Mouse (Mus musculus) inflammation-experienced regulatory T-cells, adult 6 months (primary cell): ENCODE measurements around the gene Ebf3. TPM values are rescaled to one million over a fixed set of nuclear protein-coding genes. Genes with fewer than 3 reads are reported as not detected.

Experiments used
- ATAC-seq: one replicate; pipeline ENCODE4 v1.8.0; 2017
- polyA plus RNA-seq, 3 experiments: library from polyadenylated mRNA; unstranded; fragments of 100-300 nt; shearing (Covaris generic); gene quantifications; one replicate each; pipeline ENCODE4 v1.2.1; 2017

Gene Ebf3
- polyA plus RNA-seq, 3 experiments from 2014 or later: not detected

GRCm38 (mm10) chr7:137272252-137272651 lies 42.0 kb downstream of the Ebf3 start:
- ATAC-seq: no peak

GRCm38 (mm10) chr7:137268452-137269155 lies 45.6 kb downstream of the Ebf3 start:
- no peak for ATAC-seq

- ATAC-seq: no peak
Observed at GRCm38 (mm10) chr7:137267441-137267840, 46.8 kb downstream of the Ebf3 start.

GRCm38 (mm10) chr7:137266575-137266974 lies 47.7 kb downstream of the Ebf3 start:
- ATAC-seq: no peak

- ATAC-seq: no peak
Observed at GRCm38 (mm10) chr7:137262330-137262729, 51.9 kb downstream of the Ebf3 start.

GRCm38 (mm10) chr7:137246213-137246872 lies 67.9 kb downstream of the Ebf3 start:
- no peak for ATAC-seq

- ATAC-seq: no peak
Observed at GRCm38 (mm10) chr7:137244839-137245238, 69.4 kb downstream of the Ebf3 start.

- ATAC-seq: no peak
Observed at GRCm38 (mm10) chr7:137240481-137240880, 73.8 kb downstream of the Ebf3 start.

- ATAC-seq: no peak
Observed at GRCm38 (mm10) chr7:137239542-137240133, 74.6 kb downstream of the Ebf3 start.

- no peak for ATAC-seq
Observed at GRCm38 (mm10) chr7:137237419-137237818, 76.8 kb downstream of the Ebf3 start.

GRCm38 (mm10) chr7:137223823-137224222 lies 90.4 kb downstream of the Ebf3 start:
- no peak for ATAC-seq

GRCm38 (mm10) chr7:137222831-137223505 lies 91.3 kb downstream of the Ebf3 start:
- ATAC-seq: no peak

GRCm38 (mm10) chr7:137221599-137221998 lies 92.6 kb downstream of the Ebf3 start:
- ATAC-seq: no peak

- no peak for ATAC-seq
Observed at GRCm38 (mm10) chr7:137220436-137220835, 93.8 kb downstream of the Ebf3 start.

GRCm38 (mm10) chr7:137218706-137219105 lies 95.5 kb downstream of the Ebf3 start:
- no peak for ATAC-seq

GRCm38 (mm10) chr7:137213444-137213843 lies 100.8 kb downstream of the Ebf3 start:
- ATAC-seq: no peak

- ATAC-seq: no peak
Observed at GRCm38 (mm10) chr7:137211332-137211731, 102.9 kb downstream of the Ebf3 start.

- ATAC-seq: no peak
Observed at GRCm38 (mm10) chr7:137209688-137210345, 104.4 kb downstream of the Ebf3 start.

- ATAC-seq: no peak
Observed at GRCm38 (mm10) chr7:137208556-137208955, 105.7 kb downstream of the Ebf3 start.

GRCm38 (mm10) chr7:137206770-137207285 lies 107.4 kb downstream of the Ebf3 start:
- no peak for ATAC-seq

GRCm38 (mm10) chr7:137199533-137199932 lies 114.7 kb downstream of the Ebf3 start:
- no peak for ATAC-seq

GRCm38 (mm10) chr7:137198921-137199320 lies 115.3 kb downstream of the Ebf3 start:
- ATAC-seq: no peak
